Mouse (Mus musculus) olfactory bulb, adult 2 months (tissue): Measurements from ENCODE around the gene Bank1.

Experiments
- CTCF ChIP-seq: fragments of 200-500 bp; IDR thresholded peaks from 2 replicates; pipeline ENCODE4 v1.5.1; 2012; ENCODE audit warnings: low read depth, mild to moderate bottlenecking, low read length, moderate library complexity; ENCODE audit not compliant: insufficient read depth
- POLR2A ChIP-seq: fragments of 200-500 bp; IDR thresholded peaks from 2 replicates; pipeline ENCODE4 v1.6.1; 2012; ENCODE audit warnings: mild to moderate bottlenecking, low read depth, low read length, moderate library complexity; ENCODE audit not compliant: insufficient read depth

DNA sequence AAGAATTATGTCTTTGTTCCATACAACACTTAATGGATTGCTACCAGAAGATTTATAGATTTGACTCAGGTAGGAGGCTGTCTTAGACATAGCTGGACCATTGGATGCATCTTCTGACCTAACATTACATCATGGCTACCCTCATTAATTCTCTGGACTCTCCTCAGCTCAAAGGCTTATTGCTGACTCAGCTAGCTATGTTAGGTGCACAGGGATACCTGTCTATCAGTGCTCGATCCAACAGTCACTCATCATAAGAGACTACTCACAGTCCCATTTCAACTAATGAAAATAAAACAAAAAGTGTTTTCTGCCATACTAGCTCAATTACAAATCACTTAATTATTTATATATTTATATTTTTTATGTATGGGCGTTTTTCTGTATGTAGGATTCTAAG, 308.3 kb downstream of the Bank1 start:
- TF ChIP-seq CTCF: no peak
- TF ChIP-seq POLR2A: no peak
